Mouse (Mus musculus): ENCODE measurements around the gene Gm49394. TPM values are rescaled to one million over a fixed set of nuclear protein-coding genes. Genes with fewer than 3 reads are reported as not detected.

Gm49394 gene
- polyA plus RNA-seq, 1 experiment from 2014 or later = 0.04 TPM

- H3K4me3 ChIP-seq = no peak within 1 kb of the TSS
- 0 out of 2 replicates have a peak within 1 kb of the TSS, but pooled peaks have one; percentile 23 for H3K27ac ChIP-seq
- peaks cover 9% of the 10 kb centered on the region; the same call in 1 of the 2 replicates for H3K4me1 ChIP-seq
- no peak for ATAC-seq (ENCODE audit: insufficient number of reproducible peaks, insufficient read depth, low FRiP score, low TSS enrichment)
- WGBS = 80% methylated on average over 2 of the region's 2 CpGs
- no peak within 1 kb of the TSS for H3K4me2 ChIP-seq (replicated peaks)
- H3K9me3 ChIP-seq = peaks cover 28% of the 10 kb centered on the region
- no peak within 1 kb of the TSS for H3K9ac ChIP-seq
- H3K36me3 ChIP-seq = peaks cover 29% of the 10 kb centered on the region
- H3K27me3 ChIP-seq = peaks cover 47% of the 10 kb centered on the region
Measured at GRCm38 (mm10) chr7:142666659-142667058, 3.1 kb downstream of the Gm49394 start, which contains the start of gene Igf2. Gene Igf2, minus strand, starts transcription at chr7:142666816.

GRCm38 (mm10) chr7:142666109-142666508, 3.6 kb downstream of the Gm49394 start:
- Histone ChIP-seq H3K27ac (0 out of 2 replicates have a peak overlapping the region, but pooled peaks have one; percentile 23), H3K36me3 (peaks cover 29% of the 10 kb centered on the region), H3K27me3 (peaks cover 48% of the 10 kb centered on the region), H3K4me2 (replicated peaks) (no peak overlapping the region), H3K9me3 (peaks cover 25% of the 10 kb centered on the region), H3K4me1 (peaks cover 9% of the 10 kb centered on the region; the same call in 1 of the 2 replicates), H3K4me3 (no peak overlapping the region), H3K9ac (no peak overlapping the region)
- 79% methylated on average over 4 of the region's 4 CpGs for WGBS
- ATAC-seq (ENCODE audit: insufficient number of reproducible peaks, insufficient read depth, low FRiP score, low TSS enrichment) = no peak

GRCm38 (mm10) chr7:142665364-142665763, 4.4 kb downstream of the Gm49394 start:
- H3K9ac ChIP-seq = no peak overlapping the region
- no peak overlapping the region for H3K4me2 ChIP-seq (replicated peaks)
- peaks cover 9% of the 10 kb centered on the region; the same call in 1 of the 2 replicates for H3K4me1 ChIP-seq
- H3K27me3 ChIP-seq = peaks cover 55% of the 10 kb centered on the region
- H3K9me3 ChIP-seq = peaks cover 20% of the 10 kb centered on the region
- H3K36me3 ChIP-seq = peaks cover 29% of the 10 kb centered on the region
- 43% methylated on average over 5 of the region's 5 CpGs for WGBS
- no peak for ATAC-seq (ENCODE audit: insufficient number of reproducible peaks, insufficient read depth, low FRiP score, low TSS enrichment)
- H3K27ac ChIP-seq = no peak overlapping the region
- H3K4me3 ChIP-seq = no peak overlapping the region

GRCm38 (mm10) chr7:142664465-142665029, 5.2 kb downstream of the Gm49394 start:
- H3K27me3 ChIP-seq = peaks cover 63% of the 10 kb centered on the region
- H3K4me1 ChIP-seq = peaks cover 10% of the 10 kb centered on the region; the same call in 1 of the 2 replicates
- peaks cover 23% of the 10 kb centered on the region for H3K36me3 ChIP-seq
- H3K9me3 ChIP-seq = peaks cover 12% of the 10 kb centered on the region
- no peak for ATAC-seq (ENCODE audit: insufficient number of reproducible peaks, insufficient read depth, low FRiP score, low TSS enrichment)
- H3K9ac ChIP-seq = peak overlapping the region; percentile 63
- 2% methylated on average over 9 of the region's 9 CpGs for WGBS
- peak overlapping the region; percentile 56 for H3K4me2 ChIP-seq (replicated peaks)
- H3K4me3 ChIP-seq = peak overlapping the region; percentile 36
- H3K27ac ChIP-seq = peak overlapping the region; percentile 80; the same call in 1 of the 2 replicates

- Histone ChIP-seq H3K27ac (peak overlapping the region; percentile 80; the same call in 1 of the 2 replicates), H3K4me1 (peaks cover 12% of the 10 kb centered on the region; the same call in 1 of the 2 replicates), H3K9ac (peak overlapping the region; percentile 63), H3K36me3 (peaks cover 23% of the 10 kb centered on the region), H3K9me3 (peaks cover 6% of the 10 kb centered on the region; the same call in 1 of the 2 replicates), H3K27me3 (peaks cover 69% of the 10 kb centered on the region), H3K4me2 (replicated peaks) (peak overlapping the region; percentile 56), H3K4me3 (peak overlapping the region; percentile 36)
- no peak for ATAC-seq (ENCODE audit: insufficient number of reproducible peaks, insufficient read depth, low FRiP score, low TSS enrichment)
- under 1% methylated on average over 52 of the region's 53 CpGs for WGBS
Measured at GRCm38 (mm10) chr7:142663931-142664421, 5.8 kb downstream of the Gm49394 start.

- Histone ChIP-seq H3K4me2 (replicated peaks) (peak overlapping the region; percentile 56), H3K27me3 (peaks cover 77% of the 10 kb centered on the region), H3K27ac (peak overlapping the region; percentile 80; the same call in 1 of the 2 replicates), H3K36me3 (peaks cover 17% of the 10 kb centered on the region), H3K9me3 (0 out of 2 replicates have a peak, but pooled peaks cover under 1% of the 10 kb centered on the region), H3K4me3 (peak overlapping the region; percentile 36; the same call in 1 of the 2 replicates), H3K9ac (peak overlapping the region; percentile 63; the same call in 1 of the 2 replicates), H3K4me1 (peaks cover 12% of the 10 kb centered on the region; the same call in 1 of the 2 replicates)
- ATAC-seq (ENCODE audit: insufficient number of reproducible peaks, insufficient read depth, low FRiP score, low TSS enrichment) = no peak
- 11% methylated on average over 5 of the region's 5 CpGs for WGBS
Measured at GRCm38 (mm10) chr7:142663151-142663550, 6.6 kb downstream of the Gm49394 start.

- H3K27ac ChIP-seq = 0 out of 2 replicates have a peak overlapping the region, but pooled peaks have one; percentile 95
Measured at GRCm38 (mm10) chr7:142661811-142662210, 7.9 kb downstream of the Gm49394 start.

GRCm38 (mm10) chr7:142661046-142661445, 8.7 kb downstream of the Gm49394 start:
- ATAC-seq (ENCODE audit: insufficient number of reproducible peaks, insufficient read depth, low FRiP score, low TSS enrichment) = no peak
- H3K27me3 ChIP-seq = peaks cover 83% of the 10 kb centered on the region
- H3K36me3 ChIP-seq = no peaks in the 10 kb centered on the region
- WGBS = under 1% methylated on average over 25 of the region's 25 CpGs
- peak overlapping the region; percentile 62 for H3K4me3 ChIP-seq
- peak overlapping the region; percentile 95 for H3K27ac ChIP-seq
- peaks cover 12% of the 10 kb centered on the region; the same call in 1 of the 2 replicates for H3K4me1 ChIP-seq
- no peaks in the 10 kb centered on the region for H3K9me3 ChIP-seq
- peak overlapping the region; percentile 91 for H3K9ac ChIP-seq
- peak overlapping the region; percentile 56 for H3K4me2 ChIP-seq (replicated peaks)

More at GRCm38 (mm10) chr7:142661811-142662210, 7.9 kb downstream of the Gm49394 start:
- Histone ChIP-seq H3K4me1 (peaks cover 12% of the 10 kb centered on the region; the same call in 1 of the 2 replicates), H3K27me3 (peaks cover 83% of the 10 kb centered on the region), H3K9ac (peak overlapping the region; percentile 91; the same call in 1 of the 2 replicates), H3K9me3 (no peaks in the 10 kb centered on the region), H3K4me3 (peak overlapping the region; percentile 62), H3K4me2 (replicated peaks) (peak overlapping the region; percentile 56), H3K36me3 (0 out of 2 replicates have a peak, but pooled peaks cover 6% of the 10 kb centered on the region)
- no peak for ATAC-seq (ENCODE audit: insufficient number of reproducible peaks, insufficient read depth, low FRiP score, low TSS enrichment)

- H3K4me2 ChIP-seq (replicated peaks) = peak overlapping the region; percentile 56
- peaks cover 12% of the 10 kb centered on the region; the same call in 1 of the 2 replicates for H3K4me1 ChIP-seq
- no peaks in the 10 kb centered on the region for H3K36me3 ChIP-seq
- H3K9me3 ChIP-seq = no peaks in the 10 kb centered on the region
- peak overlapping the region; percentile 95 for H3K27ac ChIP-seq
- ATAC-seq (ENCODE audit: insufficient number of reproducible peaks, insufficient read depth, low FRiP score, low TSS enrichment) = no peak
- H3K9ac ChIP-seq = peak overlapping the region; percentile 91
- 0% methylated on average over 29 of the region's 29 CpGs for WGBS
- peak overlapping the region; percentile 62 for H3K4me3 ChIP-seq
- peaks cover 83% of the 10 kb centered on the region for H3K27me3 ChIP-seq
Measured at GRCm38 (mm10) chr7:142660651-142660945, 9.1 kb downstream of the Gm49394 start.

GRCm38 (mm10) chr7:142659767-142660650, 9.7 kb downstream of the Gm49394 start:
- Histone ChIP-seq H3K9ac (peak overlapping the region; percentile 91), H3K27me3 (peaks cover 83% of the 10 kb centered on the region), H3K9me3 (no peaks in the 10 kb centered on the region), H3K4me1 (peaks cover 13% of the 10 kb centered on the region; the same call in 1 of the 2 replicates), H3K36me3 (peaks cover 3% of the 10 kb centered on the region; the same call in 1 of the 2 replicates), H3K27ac (peak overlapping the region; percentile 95), H3K4me3 (peak overlapping the region; percentile 62), H3K4me2 (replicated peaks) (peak overlapping the region; percentile 56)
- under 1% methylated on average over 41 of the region's 43 CpGs for WGBS
- peak; percentile 28; the same call in 1 of the 2 replicates for ATAC-seq (ENCODE audit: insufficient number of reproducible peaks, insufficient read depth, low FRiP score, low TSS enrichment)

- Histone ChIP-seq H3K9me3 (no peaks in the 10 kb centered on the region), H3K27ac (peak overlapping the region; percentile 95), H3K27me3 (peaks cover 83% of the 10 kb centered on the region), H3K4me2 (replicated peaks) (peak overlapping the region; percentile 56), H3K9ac (peak overlapping the region; percentile 91), H3K4me1 (peaks cover 17% of the 10 kb centered on the region), H3K4me3 (peak overlapping the region; percentile 62), H3K36me3 (peaks cover 10% of the 10 kb centered on the region; the same call in 1 of the 2 replicates)
- ATAC-seq (ENCODE audit: insufficient number of reproducible peaks, insufficient read depth, low FRiP score, low TSS enrichment) = peak; percentile 70
- 1% methylated on average over 57 of the region's 70 CpGs for WGBS
Measured at GRCm38 (mm10) chr7:142659181-142659681, 10.5 kb downstream of the Gm49394 start.
